Mouse (Mus musculus) hindbrain, embryonic 12.5 days (tissue): Measurements from ENCODE around the gene Tsg101. TPM values are rescaled to one million over a fixed set of nuclear protein-coding genes. Genes with fewer than 3 reads are reported as not detected.

Experiments used
- ATAC-seq: fragments of 200-750 bp; cut with Nextera tagmentation; 2 replicates; pipeline ENCODE4 v1.8.0; 2017; ENCODE audit warnings: moderate TSS enrichment; ENCODE audit not compliant: low FRiP score
- H3K27ac ChIP-seq: fragments of 300-500 bp; sonication (generic); 2 replicates; pipeline ENCODE4 v1.5.1; 2016; ENCODE audit warnings: mild to moderate bottlenecking
- H3K27me3 ChIP-seq: fragments of 300-500 bp; sonication (generic); 2 replicates; pipeline ENCODE4 v1.6.1; 2016; ENCODE audit warnings: mild to moderate bottlenecking
- H3K36me3 ChIP-seq: fragments of 300-500 bp; sonication (generic); 2 replicates; pipeline ENCODE4 v1.6.1; 2016; ENCODE audit warnings: mild to moderate bottlenecking
- H3K4me1 ChIP-seq: fragments of 300-500 bp; sonication (generic); 2 replicates; pipeline ENCODE4 v1.6.1; 2016
- H3K4me2 ChIP-seq: fragments of 300-500 bp; sonication (generic); replicated peaks from 2 replicates; pipeline ENCODE4 v1.6.1; 2016; ENCODE audit warnings: mild to moderate bottlenecking
- H3K4me3 ChIP-seq: fragments of 300-500 bp; sonication (generic); 2 replicates; pipeline ENCODE4 v1.5.1; 2016; ENCODE audit warnings: mild to moderate bottlenecking
- H3K9ac ChIP-seq: fragments of 300-500 bp; sonication (generic); 2 replicates; pipeline ENCODE4 v1.6.1; 2016; ENCODE audit warnings: mild to moderate bottlenecking, moderate library complexity
- H3K9me3 ChIP-seq: fragments of 300-500 bp; sonication (generic); replicated peaks from 2 replicates; pipeline ENCODE4 v1.6.1; 2016; ENCODE audit warnings: mild to moderate bottlenecking
- WGBS: fragments of 180-500 bp; shearing (Covaris S2); methylation state at CpG from one replicate; pipeline ENCODE4 v1.1.7; 2016; 5-methylcytosine and 5-hydroxymethylcytosine counted together
- polyA plus RNA-seq: library from polyadenylated mRNA; unstranded; fragments of >200 nt; fragmentation: Nextera tagmentation; extraction: Ambion mirVana; gene quantifications from 2 replicates; pipeline ENCODE4 v1.2.1, GENCODE M21; 2016

The Tsg101 gene
- 310 and 346 TPM in 2 replicates for polyA plus RNA-seq

GRCm38 (mm10) chr7:46919551-46920176 lies at the start of gene Tsg101:
Gene Tsg101 (minus strand): TSS chr7:46919969.
- Histone ChIP-seq H3K27ac (peak within 1 kb of the TSS; percentile 97), H3K4me2 (peak within 1 kb of the TSS; percentile 70), H3K9ac (peak within 1 kb of the TSS; percentile 97), H3K4me1 (peaks cover 26% of the 10 kb centered on the region), H3K36me3 (peaks cover 4% of the 10 kb centered on the region), H3K9me3 (no peaks in the 10 kb centered on the region), H3K27me3 (no peaks in the 10 kb centered on the region), H3K4me3 (peak within 1 kb of the TSS; percentile 91)
- peak; percentile 95 for ATAC-seq
- under 1% methylated on average over 75 of the region's 75 CpGs for WGBS

- no peak overlapping the region for H3K27ac ChIP-seq
- no peak for ATAC-seq
- no peaks in the 10 kb centered on the region for H3K9me3 ChIP-seq
- no peak overlapping the region for H3K4me3 ChIP-seq
- peaks cover 10% of the 10 kb centered on the region for H3K4me1 ChIP-seq
- WGBS: 86% methylated on average over 7 of the region's 7 CpGs
- no peaks in the 10 kb centered on the region for H3K36me3 ChIP-seq
- H3K9ac ChIP-seq: no peak overlapping the region
- peaks cover 10% of the 10 kb centered on the region for H3K27me3 ChIP-seq
- H3K4me2 ChIP-seq: no peak overlapping the region
These were observed 44.3 kb upstream of the Tsg101 start for GRCm38 (mm10) chr7:46964070-46964469.

GRCm38 (mm10) chr7:46962806-46963618 lies 43.2 kb upstream of the Tsg101 start:
- Histone ChIP-seq H3K9ac (no peak overlapping the region; the same call in 1 of the 2 replicates), H3K36me3 (no peaks in the 10 kb centered on the region), H3K4me3 (no peak overlapping the region), H3K9me3 (no peaks in the 10 kb centered on the region), H3K4me2 (peak overlapping the region; percentile 18; the same call in 1 of the 2 replicates), H3K4me1 (peaks cover 13% of the 10 kb centered on the region), H3K27me3 (peaks cover 10% of the 10 kb centered on the region), H3K27ac (no peak overlapping the region)
- peak; percentile 85 for ATAC-seq
- WGBS: 0% methylated on average over 9 of the region's 9 CpGs

GRCm38 (mm10) chr7:46962132-46962531 lies 42.4 kb upstream of the Tsg101 start:
- peaks cover 22% of the 10 kb centered on the region for H3K4me1 ChIP-seq
- H3K4me3 ChIP-seq: no peak overlapping the region
- no peak overlapping the region for H3K9ac ChIP-seq
- H3K9me3 ChIP-seq: no peaks in the 10 kb centered on the region
- H3K27ac ChIP-seq: no peak overlapping the region
- no peaks in the 10 kb centered on the region for H3K36me3 ChIP-seq
- peaks cover 10% of the 10 kb centered on the region for H3K27me3 ChIP-seq
- H3K4me2 ChIP-seq: no peak overlapping the region
- no peak for ATAC-seq

- Histone ChIP-seq H3K36me3 (no peaks in the 10 kb centered on the region), H3K9me3 (no peaks in the 10 kb centered on the region), H3K4me3 (no peak overlapping the region), H3K27ac (no peak overlapping the region), H3K4me1 (peaks cover 23% of the 10 kb centered on the region), H3K4me2 (no peak overlapping the region), H3K9ac (no peak overlapping the region), H3K27me3 (peaks cover 10% of the 10 kb centered on the region)
- ATAC-seq: no peak
- WGBS: 73% methylated on average over 3 of the region's 3 CpGs
These were observed 41.2 kb upstream of the Tsg101 start for GRCm38 (mm10) chr7:46960991-46961390.

- Histone ChIP-seq H3K9me3 (no peaks in the 10 kb centered on the region), H3K4me1 (peaks cover 23% of the 10 kb centered on the region), H3K27me3 (peaks cover 10% of the 10 kb centered on the region), H3K4me2 (peak overlapping the region; percentile 82), H3K27ac (no peak overlapping the region), H3K4me3 (peak overlapping the region; percentile 70), H3K9ac (peak overlapping the region; percentile 86), H3K36me3 (peaks cover 14% of the 10 kb centered on the region)
- WGBS: 25% methylated on average over 9 of the region's 9 CpGs
- ATAC-seq: 0 out of 2 replicates have a peak, but pooled peaks have one; percentile 37
These were observed 39.1 kb upstream of the Tsg101 start for GRCm38 (mm10) chr7:46958853-46959252.

- peak within 1 kb of the TSS; percentile 70 for H3K4me3 ChIP-seq
- H3K27ac ChIP-seq: no peak within 1 kb of the TSS
- peak within 1 kb of the TSS; percentile 82 for H3K4me2 ChIP-seq
- no peaks in the 10 kb centered on the region for H3K9me3 ChIP-seq
- under 1% methylated on average over 51 of the region's 51 CpGs for WGBS
- H3K27me3 ChIP-seq: peaks cover 10% of the 10 kb centered on the region
- peak within 1 kb of the TSS; percentile 86 for H3K9ac ChIP-seq
- H3K4me1 ChIP-seq: peaks cover 19% of the 10 kb centered on the region
- H3K36me3 ChIP-seq: peaks cover 21% of the 10 kb centered on the region
- ATAC-seq: peak; percentile 93
These were observed 38.3 kb upstream of the Tsg101 start, which contains the start of gene Uevld for GRCm38 (mm10) chr7:46957831-46958691. Gene Uevld (minus strand): TSS chr7:46958527.

- Histone ChIP-seq H3K36me3 (peaks cover 45% of the 10 kb centered on the region), H3K4me1 (no peaks in the 10 kb centered on the region), H3K4me3 (no peak overlapping the region), H3K9me3 (no peaks in the 10 kb centered on the region), H3K9ac (no peak overlapping the region), H3K4me2 (no peak overlapping the region), H3K27me3 (no peaks in the 10 kb centered on the region), H3K27ac (no peak overlapping the region)
- no peak for ATAC-seq
- WGBS: 57% methylated on average over 4 of the region's 4 CpGs
These were observed 16.1 kb upstream of the Tsg101 start for GRCm38 (mm10) chr7:46935847-46936246.

- Histone ChIP-seq H3K36me3 (peaks cover 44% of the 10 kb centered on the region), H3K27me3 (no peaks in the 10 kb centered on the region), H3K9ac (no peak overlapping the region), H3K9me3 (no peaks in the 10 kb centered on the region), H3K4me1 (no peaks in the 10 kb centered on the region), H3K4me2 (no peak overlapping the region), H3K4me3 (no peak overlapping the region), H3K27ac (no peak overlapping the region)
- no peak for ATAC-seq
- 87% methylated on average over 8 of the region's 8 CpGs for WGBS
These were observed 15.0 kb upstream of the Tsg101 start for GRCm38 (mm10) chr7:46934788-46935187.

- no peak overlapping the region for H3K4me3 ChIP-seq
- no peaks in the 10 kb centered on the region for H3K27me3 ChIP-seq
- H3K36me3 ChIP-seq: peaks cover 26% of the 10 kb centered on the region
- no peaks in the 10 kb centered on the region for H3K4me1 ChIP-seq
- no peaks in the 10 kb centered on the region for H3K9me3 ChIP-seq
- no peak overlapping the region for H3K9ac ChIP-seq
- WGBS: 97% methylated on average over 3 of the region's 3 CpGs
- H3K4me2 ChIP-seq: no peak overlapping the region
- H3K27ac ChIP-seq: no peak overlapping the region
- ATAC-seq: no peak
These were observed 11.6 kb upstream of the Tsg101 start for GRCm38 (mm10) chr7:46931370-46931769.

- Histone ChIP-seq H3K27me3 (no peaks in the 10 kb centered on the region), H3K4me3 (no peak overlapping the region), H3K4me2 (no peak overlapping the region), H3K27ac (no peak overlapping the region), H3K9ac (no peak overlapping the region), H3K36me3 (peaks cover 17% of the 10 kb centered on the region), H3K4me1 (no peaks in the 10 kb centered on the region), H3K9me3 (no peaks in the 10 kb centered on the region)
- 94% methylated on average over 5 of the region's 5 CpGs for WGBS
- no peak for ATAC-seq
These were observed 8.5 kb upstream of the Tsg101 start for GRCm38 (mm10) chr7:46928291-46928690.

GRCm38 (mm10) chr7:46922075-46922474 lies 2.3 kb upstream of the Tsg101 start:
- Histone ChIP-seq H3K4me3 (no peak overlapping the region), H3K4me2 (no peak overlapping the region), H3K36me3 (peaks cover 3% of the 10 kb centered on the region; the same call in 1 of the 2 replicates), H3K27me3 (no peaks in the 10 kb centered on the region), H3K9ac (no peak overlapping the region), H3K27ac (no peak overlapping the region), H3K9me3 (no peaks in the 10 kb centered on the region), H3K4me1 (peaks cover 19% of the 10 kb centered on the region)
- 77% methylated on average over 4 of the region's 4 CpGs for WGBS
- no peak for ATAC-seq
